Mouse (Mus musculus) heart, postnatal 4 days (tissue): ENCODE data around the gene Sorcs1. TPM values are rescaled to one million over a fixed set of nuclear protein-coding genes. Genes with fewer than 3 reads are reported as not detected.
A peak's percentile ranks its signal among the peaks of the same experiment; 100 is the strongest.

Experiments
- DNase-seq: peaks from one replicate; pipeline ENCODE4 v3.0.0; 2021
- total RNA-seq, 2 experiments: library from RNA; stranded (reverse); gene quantifications; 2 replicates each; pipeline ENCODE4 v1.2.3; 2021

Sorcs1 gene
- total RNA-seq = under 1 TPM; 0.95 to 0.98 TPM

GRCm38 (mm10) chr19:50677903-50678896 is at the start of gene Sorcs1:
Gene Sorcs1 (minus strand): TSS chr19:50678646.
- DNase-seq = peak; percentile 54

- no peak for DNase-seq
These were observed 4.8 kb upstream of the Sorcs1 start for GRCm38 (mm10) chr19:50683277-50683676.

- no peak for DNase-seq
These were observed 500 bp upstream of the Sorcs1 start for GRCm38 (mm10) chr19:50678946-50679345.

- no peak for DNase-seq
These were observed 1.6 kb downstream of the Sorcs1 start for GRCm38 (mm10) chr19:50676578-50677524.

- DNase-seq = no peak
These were observed 3.5 kb downstream of the Sorcs1 start for GRCm38 (mm10) chr19:50674921-50675320.

GRCm38 (mm10) chr19:50667516-50667915 is 10.9 kb downstream of the Sorcs1 start:
- no peak for DNase-seq

- no peak for DNase-seq
These were observed 14.1 kb downstream of the Sorcs1 start for GRCm38 (mm10) chr19:50664311-50664710.

- peak; percentile 25 for DNase-seq
These were observed 19.3 kb downstream of the Sorcs1 start for GRCm38 (mm10) chr19:50659144-50659543.

- no peak for DNase-seq
These were observed 25.7 kb downstream of the Sorcs1 start for GRCm38 (mm10) chr19:50652750-50653149.

- DNase-seq = peak; percentile 9
These were observed 34.6 kb downstream of the Sorcs1 start for GRCm38 (mm10) chr19:50643836-50644235.

GRCm38 (mm10) chr19:50642121-50642520 is 36.3 kb downstream of the Sorcs1 start:
- DNase-seq = no peak

GRCm38 (mm10) chr19:50640251-50641032 is 38.0 kb downstream of the Sorcs1 start:
- no peak for DNase-seq

- DNase-seq = peak; percentile 54
These were observed 40.3 kb downstream of the Sorcs1 start for GRCm38 (mm10) chr19:50638176-50638575.

- no peak for DNase-seq
These were observed 64.4 kb downstream of the Sorcs1 start for GRCm38 (mm10) chr19:50614013-50614412.

GRCm38 (mm10) chr19:50611619-50612018 is 66.8 kb downstream of the Sorcs1 start:
- no peak for DNase-seq

- peak; percentile 46 for DNase-seq
These were observed 74.6 kb downstream of the Sorcs1 start for GRCm38 (mm10) chr19:50603882-50604281.

- peak; percentile 6 for DNase-seq
These were observed 75.1 kb downstream of the Sorcs1 start for GRCm38 (mm10) chr19:50603380-50603779.

- no peak for DNase-seq
These were observed 81.1 kb downstream of the Sorcs1 start for GRCm38 (mm10) chr19:50597300-50597699.

- no peak for DNase-seq
These were observed 92.3 kb downstream of the Sorcs1 start for GRCm38 (mm10) chr19:50586182-50586581.

- DNase-seq = no peak
These were observed 95.5 kb downstream of the Sorcs1 start for GRCm38 (mm10) chr19:50582952-50583351.

- DNase-seq = no peak
These were observed 108.7 kb downstream of the Sorcs1 start for GRCm38 (mm10) chr19:50569669-50570195.

- DNase-seq = no peak
These were observed 112.1 kb downstream of the Sorcs1 start for GRCm38 (mm10) chr19:50566306-50566705.
